Mouse (Mus musculus) heart, postnatal 0 days (tissue): ENCODE measurements around the gene Rusc1. TPM values are rescaled to one million over a fixed set of nuclear protein-coding genes. Genes with fewer than 3 reads are reported as not detected.

Experiments used
- ATAC-seq: fragments of 200-750 bp; cut with Nextera tagmentation; 2 replicates; pipeline ENCODE4 v1.8.0; 2017; ENCODE audit warnings: low read depth, moderate number of reproducible peaks, moderate library complexity; ENCODE audit not compliant: insufficient read depth
- DNase-seq: peaks from one replicate; pipeline ENCODE4 v3.0.0-alpha.2; 2016; ENCODE audit warnings: low spot score
- H3K27ac ChIP-seq: fragments of 300-500 bp; sonication (generic); 2 replicates; pipeline ENCODE4 v1.5.1; 2014; ENCODE audit warnings: low read depth, mild to moderate bottlenecking
- H3K27me3 ChIP-seq: fragments of 300-500 bp; sonication (generic); 2 replicates; pipeline ENCODE4 v1.6.1; 2014; ENCODE audit warnings: low read length, mixed read lengths; ENCODE audit not compliant: control insufficient read depth, insufficient read depth
- H3K36me3 ChIP-seq: fragments of 300-500 bp; sonication (generic); replicated peaks from 2 replicates; pipeline ENCODE4 v1.6.1; 2014; ENCODE audit warnings: low read length, mixed read lengths; ENCODE audit not compliant: control insufficient read depth, insufficient read depth
- H3K4me1 ChIP-seq: fragments of 300-500 bp; sonication (generic); 2 replicates; pipeline ENCODE4 v1.6.1; 2014; ENCODE audit warnings: antibody characterized with exemption; ENCODE audit not compliant: control insufficient read depth, insufficient read depth
- H3K4me2 ChIP-seq: fragments of 300-500 bp; sonication (generic); 2 replicates; pipeline ENCODE4 v1.6.1; 2014; ENCODE audit warnings: low read depth, mild to moderate bottlenecking, low read length, moderate library complexity
- H3K4me3 ChIP-seq: fragments of 300-500 bp; sonication (generic); 2 replicates; pipeline ENCODE4 v1.5.1; 2014; ENCODE audit warnings: low read depth, low read length
- H3K9ac ChIP-seq: fragments of 300-500 bp; sonication (generic); replicated peaks from 2 replicates; pipeline ENCODE4 v1.6.1; 2014; ENCODE audit warnings: low read depth, low read length, mixed read lengths
- H3K9me3 ChIP-seq: fragments of 300-500 bp; sonication (generic); replicated peaks from 2 replicates; pipeline ENCODE4 v1.6.1; 2016; ENCODE audit warnings: low read length; ENCODE audit not compliant: control insufficient read depth
- CTCF ChIP-seq: IDR thresholded peaks from 2 replicates; pipeline ENCODE4 v1.5.1; 2016; ENCODE audit warnings: antibody characterized with exemption, control low read depth, low read depth
- EP300 ChIP-seq: IDR thresholded peaks from 2 replicates; pipeline ENCODE4 v1.6.1; 2016; ENCODE audit warnings: antibody characterized with exemption, low read depth
- WGBS: fragments of 180-500 bp; shearing (Covaris S2); extraction: QIAGEN DNeasy Blood & Tissue Kit; methylation state at CpG from one replicate; pipeline ENCODE4 v1.1.7; 2014; 5-methylcytosine and 5-hydroxymethylcytosine counted together
- polyA plus RNA-seq: library from polyadenylated mRNA; unstranded; fragments of >200 nt; fragmentation: Nextera tagmentation; extraction: Ambion mirVana; gene quantifications from 2 replicates; pipeline ENCODE4 v1.2.1, GENCODE M21; 2015
- total RNA-seq: library from RNA; depleted of rRNA; stranded (reverse); fragments of >200 nt; gene quantifications from 2 replicates; pipeline ENCODE4 v1.2.3, GENCODE M21; 2014; ENCODE audit warnings: low replicate concordance; rRNA removed

Rusc1 gene
- total and polyA plus RNA-seq, 2 experiments from 2014 or later, result 8.5 to 8.7 TPM

GRCm38 (mm10) chr3:89077383-89077782 lies 15.7 kb downstream of the Rusc1 start:
- WGBS, result 89% methylated on average over 9 of the region's 9 CpGs
- ATAC-seq (no peak), DNase-seq (no peak)
- Histone ChIP-seq H3K27ac (no peak overlapping the region), H3K4me2 (no peak overlapping the region), H3K27me3 (no peaks in the 10 kb centered on the region), H3K4me1 (no peaks in the 10 kb centered on the region), H3K36me3 (peaks cover 66% of the 10 kb centered on the region), H3K9me3 (no peaks in the 10 kb centered on the region), H3K9ac (no peak overlapping the region), H3K4me3 (no peak overlapping the region)
- TF ChIP-seq CTCF, result no peak
- TF ChIP-seq EP300, result no peak

- no peaks in the 10 kb centered on the region for H3K27me3 ChIP-seq
- no peak overlapping the region for H3K4me3 ChIP-seq
- DNase-seq (no peak), ATAC-seq (no peak)
- H3K36me3 ChIP-seq, result peaks cover 95% of the 10 kb centered on the region
- no peak overlapping the region for H3K9ac ChIP-seq
- no peaks in the 10 kb centered on the region for H3K9me3 ChIP-seq
- no peak overlapping the region for H3K4me2 ChIP-seq
- no peaks in the 10 kb centered on the region for H3K4me1 ChIP-seq
- TF ChIP-seq EP300 (no peak), CTCF (no peak)
- H3K27ac ChIP-seq, result no peak overlapping the region
Measured at GRCm38 (mm10) chr3:89067265-89067664, 25.8 kb downstream of the Rusc1 start.

- Histone ChIP-seq H3K27ac (no peak overlapping the region), H3K9me3 (no peaks in the 10 kb centered on the region), H3K9ac (no peak overlapping the region), H3K36me3 (peaks cover 91% of the 10 kb centered on the region), H3K4me1 (no peaks in the 10 kb centered on the region), H3K4me3 (no peak overlapping the region), H3K27me3 (no peaks in the 10 kb centered on the region), H3K4me2 (no peak overlapping the region)
- WGBS, result 79% methylated on average over 3 of the region's 3 CpGs
- no peak for DNase-seq
- ATAC-seq, result no peak
- no peak for TF ChIP-seq EP300
- TF ChIP-seq CTCF, result no peak
Measured at GRCm38 (mm10) chr3:89061696-89062095, 31.4 kb downstream of the Rusc1 start.

- ATAC-seq (no peak), DNase-seq (no peak)
- peak; percentile 50 for TF ChIP-seq CTCF
- TF ChIP-seq EP300, result no peak
- Histone ChIP-seq H3K9ac (no peak overlapping the region), H3K27me3 (no peaks in the 10 kb centered on the region), H3K36me3 (peaks cover 93% of the 10 kb centered on the region), H3K4me1 (no peaks in the 10 kb centered on the region), H3K27ac (no peak overlapping the region), H3K4me2 (no peak overlapping the region), H3K9me3 (no peaks in the 10 kb centered on the region), H3K4me3 (no peak overlapping the region)
- WGBS, result 84% methylated on average over 3 of the region's 3 CpGs
Measured at GRCm38 (mm10) chr3:89058783-89059182, 34.3 kb downstream of the Rusc1 start.

DNA sequence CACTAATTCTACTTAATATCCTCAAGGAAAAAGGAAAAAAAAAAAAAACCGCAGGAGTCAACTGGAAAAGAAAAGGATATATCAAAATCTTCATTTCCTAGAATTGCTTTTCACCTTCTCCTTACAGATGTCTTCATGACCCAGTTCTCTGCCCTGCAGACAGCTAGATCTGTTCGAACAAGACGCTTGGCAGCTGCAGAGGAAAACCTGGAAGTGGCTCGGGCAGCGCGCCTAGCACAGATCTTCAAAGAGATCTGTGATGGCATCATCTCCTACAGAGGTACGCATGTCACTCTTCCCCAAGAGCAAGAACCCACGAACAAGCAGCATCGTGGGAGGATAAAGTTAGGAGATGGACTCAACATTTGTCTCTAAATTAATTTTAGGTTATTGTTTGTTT lies 34.8 kb downstream of the Rusc1 start:
- TF ChIP-seq EP300 (no peak), CTCF (no peak)
- Histone ChIP-seq H3K27ac (no peak overlapping the region), H3K4me1 (no peaks in the 10 kb centered on the region), H3K27me3 (no peaks in the 10 kb centered on the region), H3K4me3 (no peak overlapping the region), H3K36me3 (peaks cover 91% of the 10 kb centered on the region), H3K9ac (no peak overlapping the region), H3K9me3 (no peaks in the 10 kb centered on the region), H3K4me2 (no peak overlapping the region)
- ATAC-seq (no peak), DNase-seq (no peak)
- WGBS, result 91% methylated on average over 9 of the region's 9 CpGs

DNA sequence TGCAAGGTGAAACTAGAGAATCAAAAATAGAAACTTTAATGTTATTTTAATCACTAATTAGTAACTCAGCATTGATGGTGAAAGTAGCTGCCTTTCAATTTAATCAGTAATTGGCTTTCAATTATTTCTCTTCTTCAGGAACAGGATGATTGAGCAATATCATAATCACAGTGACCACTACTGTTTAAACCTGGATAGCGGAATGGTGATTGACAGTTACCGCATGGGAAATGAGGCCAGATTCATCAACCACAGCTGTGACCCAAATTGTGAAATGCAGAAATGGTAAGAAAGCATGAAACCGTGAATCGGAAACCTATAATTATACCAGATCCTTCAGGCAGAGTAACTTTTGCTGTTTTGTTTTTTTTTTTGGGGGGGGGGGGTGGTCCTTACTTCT lies 49.8 kb downstream of the Rusc1 start:
- TF ChIP-seq EP300 (no peak), CTCF (no peak)

More for the DNA sequence above, 49.8 kb downstream of the Rusc1 start:
- WGBS, result 97% methylated on average over 4 of the region's 4 CpGs
- H3K9ac ChIP-seq, result no peak overlapping the region
- no peak overlapping the region for H3K4me3 ChIP-seq
- no peak overlapping the region for H3K4me2 ChIP-seq
- peaks cover 85% of the 10 kb centered on the region for H3K36me3 ChIP-seq
- H3K27ac ChIP-seq, result no peak overlapping the region
- no peaks in the 10 kb centered on the region for H3K9me3 ChIP-seq
- DNase-seq (no peak), ATAC-seq (no peak)
- no peaks in the 10 kb centered on the region for H3K4me1 ChIP-seq
- no peaks in the 10 kb centered on the region for H3K27me3 ChIP-seq

Other genes with a start within 250 kb of the Rusc1 start
- gene Msto1, start 179.3 kb downstream of the Rusc1 start, total RNA-seq, result 49.2 and 51.9 TPM in 2 replicates
- 35.2 and 36.6 TPM in 2 replicates for gene Msto1, start 179.3 kb downstream of the Rusc1 start, polyA plus RNA-seq
- 17.1 and 17.6 TPM in 2 replicates for gene Ash1l, start 142.7 kb downstream of the Rusc1 start, total RNA-seq
- gene Ash1l, start 142.7 kb downstream of the Rusc1 start, polyA plus RNA-seq, result 9.7 and 10.1 TPM in 2 replicates
- gene Dap3, start 142.1 kb downstream of the Rusc1 start, total RNA-seq, result 79.5 and 98.6 TPM in 2 replicates
- 152 and 155 TPM in 2 replicates for gene Dap3, start 142.1 kb downstream of the Rusc1 start, polyA plus RNA-seq
- gene Gm43738, start 7.8 kb upstream of the Rusc1 start, total RNA-seq, result not detected in 2 replicates
- gene Gm43738, start 7.8 kb upstream of the Rusc1 start, polyA plus RNA-seq, result not detected in 2 replicates
- gene Fdps, start 8.6 kb upstream of the Rusc1 start, total RNA-seq, result 111 and 131 TPM in 2 replicates
- 72.8 and 81.1 TPM in 2 replicates for gene Fdps, start 8.6 kb upstream of the Rusc1 start, polyA plus RNA-seq
- not detected in 2 replicates for gene Pklr, start 42.8 kb upstream of the Rusc1 start, total RNA-seq
- gene Pklr, start 42.8 kb upstream of the Rusc1 start, polyA plus RNA-seq, result 0.04 TPM in 1 of 2 replicates, not detected in the other
- gene Hcn3, start 66.9 kb upstream of the Rusc1 start, total RNA-seq, result 1.1 TPM in 1 of 2 replicates, not detected in the other
- gene Hcn3, start 66.9 kb upstream of the Rusc1 start, polyA plus RNA-seq, result 0.15 and 0.32 TPM in 2 replicates
- 22.7 and 24.7 TPM in 2 replicates for gene Clk2, start 71.5 kb upstream of the Rusc1 start, total RNA-seq
- gene Clk2, start 71.5 kb upstream of the Rusc1 start, polyA plus RNA-seq, result 8.2 and 8.5 TPM in 2 replicates
- 54.4 and 60.7 TPM in 2 replicates for gene Scamp3, start 84.2 kb upstream of the Rusc1 start, total RNA-seq
- gene Scamp3, start 84.2 kb upstream of the Rusc1 start, polyA plus RNA-seq, result 65.9 and 70.3 TPM in 2 replicates
- 2.1 and 2.2 TPM in 2 replicates for gene Fam189b, start 89.8 kb upstream of the Rusc1 start, total RNA-seq
- gene Fam189b, start 89.8 kb upstream of the Rusc1 start, polyA plus RNA-seq, result 5.6 and 5.7 TPM in 2 replicates
- 36.2 and 36.4 TPM in 2 replicates for gene Gba, start 109.6 kb upstream of the Rusc1 start, total RNA-seq
- 20.1 and 20.8 TPM in 2 replicates for gene Gba, start 109.6 kb upstream of the Rusc1 start, polyA plus RNA-seq
- gene Thbs3, start 121.9 kb upstream of the Rusc1 start, total RNA-seq, result 21.4 and 26.4 TPM in 2 replicates
- 16.4 and 17.4 TPM in 2 replicates for gene Thbs3, start 121.9 kb upstream of the Rusc1 start, polyA plus RNA-seq
- gene Mtx1, start 133.8 kb upstream of the Rusc1 start, total RNA-seq, result 101 and 247 TPM in 2 replicates
- gene Mtx1, start 133.8 kb upstream of the Rusc1 start, polyA plus RNA-seq, result 96.7 and 99.3 TPM in 2 replicates
- 9.3 TPM in 1 of 2 replicates, not detected in the other for gene Muc1, start 135.7 kb upstream of the Rusc1 start, total RNA-seq
- gene Muc1, start 135.7 kb upstream of the Rusc1 start, polyA plus RNA-seq, result 0.20 and 0.69 TPM in 2 replicates
- gene Krtcap2, start 152.7 kb upstream of the Rusc1 start, total RNA-seq, result 41.8 and 76.1 TPM in 2 replicates
- 192 and 216 TPM in 2 replicates for gene Krtcap2, start 152.7 kb upstream of the Rusc1 start, polyA plus RNA-seq
- gene Trim46, start 153.0 kb upstream of the Rusc1 start, total RNA-seq, result 0.08 and 0.62 TPM in 2 replicates
- gene Trim46, start 153.0 kb upstream of the Rusc1 start, polyA plus RNA-seq, result 0.44 and 0.45 TPM in 2 replicates
- gene Dpm3, start 166.0 kb upstream of the Rusc1 start, total RNA-seq, result 271 and 450 TPM in 2 replicates
- gene Dpm3, start 166.0 kb upstream of the Rusc1 start, polyA plus RNA-seq, result 80.3 and 85.9 TPM in 2 replicates
- 33.7 and 54.2 TPM in 2 replicates for gene Slc50a1, start 177.3 kb upstream of the Rusc1 start, total RNA-seq
- gene Slc50a1, start 177.3 kb upstream of the Rusc1 start, polyA plus RNA-seq, result 50.7 and 52.0 TPM in 2 replicates
- 43.1 and 46.2 TPM in 2 replicates for gene Efna1, start 187.8 kb upstream of the Rusc1 start, total RNA-seq
- 37.2 and 38.4 TPM in 2 replicates for gene Efna1, start 187.8 kb upstream of the Rusc1 start, polyA plus RNA-seq
- not detected in 2 replicates for gene Efna3, start 229.7 kb upstream of the Rusc1 start, total RNA-seq
- gene Efna3, start 229.7 kb upstream of the Rusc1 start, polyA plus RNA-seq, result 0.12 and 0.44 TPM in 2 replicates
- 2.7 and 7.2 TPM in 2 replicates for gene Efna4, start 244.7 kb upstream of the Rusc1 start, total RNA-seq
- gene Efna4, start 244.7 kb upstream of the Rusc1 start, polyA plus RNA-seq, result 2.6 and 3.5 TPM in 2 replicates